Mouse (Mus musculus): ENCODE measurements around the gene Zyx.

Gene Zyx

GRCm38 (mm10) chr6:42395960-42396809 lies 46.8 kb downstream of the Zyx start:
- TF ChIP-seq GATA4 (IDR thresholded peaks at IDR 0.05; ENCODE audit: insufficient replicate concordance, low read length), result no peak

- TF ChIP-seq GATA4 (IDR thresholded peaks at IDR 0.05; ENCODE audit: insufficient replicate concordance, low read length), result no peak
These were observed 47.7 kb downstream of the Zyx start for GRCm38 (mm10) chr6:42397041-42397657.

- no peak for TF ChIP-seq GATA4 (IDR thresholded peaks at IDR 0.05; ENCODE audit: insufficient replicate concordance, low read length)
These were observed 48.9 kb downstream of the Zyx start for GRCm38 (mm10) chr6:42398285-42398684.

- no peak for TF ChIP-seq GATA4 (IDR thresholded peaks at IDR 0.05; ENCODE audit: insufficient replicate concordance, low read length)
These were observed 49.6 kb downstream of the Zyx start for GRCm38 (mm10) chr6:42398998-42399397.

- no peak for TF ChIP-seq GATA4 (IDR thresholded peaks at IDR 0.05; ENCODE audit: insufficient replicate concordance, low read length)
These were observed 50.5 kb downstream of the Zyx start, which contains the start of gene Tas2r143 for GRCm38 (mm10) chr6:42399938-42400337. Tas2r143 (plus strand) TSS chr6:42400238.

GRCm38 (mm10) chr6:42405134-42405533 lies 55.7 kb downstream of the Zyx start, which contains the start of gene Tas2r135:
Tas2r135 (plus strand) TSS chr6:42405434.
- TF ChIP-seq GATA4 (IDR thresholded peaks at IDR 0.05; ENCODE audit: insufficient replicate concordance, low read length), result no peak
